In genomic region chr2:20520636-20521595, GRCm38 (mm10) we compare ENCODE assay signal across 8 mouse cellular contexts.
DNase-seq lines count a peak whose midpoint lies in the region; ATAC-seq lines count a peak whose summit lies in the region.

No protein-coding gene starts in this region.

- no peaks in the 10 kb centered on the region for H3K9me3 ChIP-seq in kidney, embryonic 14.5 days (ENCODE audit: control insufficient read depth, low read length)

- peaks cover 11% of the 10 kb centered on the region; the same call in 1 of the 2 replicates for H3K4me1 ChIP-seq in kidney, embryonic 14.5 days (ENCODE audit: control insufficient read depth, insufficient read depth, low read length)

- no peaks in the 10 kb centered on the region for H3K36me3 ChIP-seq in kidney, embryonic 14.5 days (ENCODE audit: control insufficient read depth, insufficient read depth, low read length)

- DNase-seq in kidney, adult 18-20 months: peak; percentile 27
- DNase-seq in kidney, adult 11 months: no peak
- DNase-seq in embryo, embryonic 10 days (ENCODE audit: low spot score): peak; percentile 45
- peak; percentile 79 for DNase-seq in heart, adult 8-10 months (ENCODE audit: low spot score)
- no peak for DNase-seq in spleen, postnatal 36 days (ENCODE audit: low spot score in 2 of 2)
- DNase-seq in layer of hippocampus, adult 8-10 months (ENCODE audit: low spot score in 2 of 2): no peak

- ATAC-seq in kidney, embryonic 14.5 days (ENCODE audit: low FRiP score, low TSS enrichment): peak; percentile 63; the same call in 1 of the 2 replicates
- ATAC-seq in megakaryocyte progenitor cell, adult 5-6 weeks (replicated peaks; ENCODE audit: poor library complexity): 0 out of 2 replicates have a peak, but pooled peaks have one; percentile 11

- H3K9ac ChIP-seq in kidney, embryonic 14.5 days (ENCODE audit: low read depth, low read length): peak overlapping the region; percentile 77

- H3K27me3 ChIP-seq in kidney, embryonic 14.5 days (ENCODE audit: control insufficient read depth, insufficient read depth, low read length): no peaks in the 10 kb centered on the region

- WGBS in kidney, embryonic 14.5 days: 13% methylated on average over 23 of the region's 23 CpGs

- H3K27ac ChIP-seq in kidney, embryonic 14.5 days (ENCODE audit: low read depth, low read length): peak overlapping the region; percentile 93

- H3K4me2 ChIP-seq in kidney, embryonic 14.5 days (replicated peaks; ENCODE audit: low read depth, low read length): peak overlapping the region; percentile 73

- H3K4me3 ChIP-seq in kidney, embryonic 14.5 days (ENCODE audit: low read length): peak overlapping the region; percentile 73

Comparison
In these comparisons a context has a peak if more than half of its experiments do, and no peak if none do; other contexts are left out.
1. DNase-seq: peak in kidney, adult 18-20 months (single experiment), embryo, embryonic 10 days (single experiment) and heart, adult 8-10 months (single experiment); none in kidney, adult 11 months (single experiment), spleen, postnatal 36 days (0 of 2) and layer of hippocampus, adult 8-10 months (0 of 2).